Mouse (Mus musculus): ENCODE measurements at regions not wholly inside any gene's neighbourhood (a gene's known extent, or its start where the extent isn't known, plus 50 kb on each side); places are given as distances from the start of the nearest gene placed in this dataset.

DNA sequence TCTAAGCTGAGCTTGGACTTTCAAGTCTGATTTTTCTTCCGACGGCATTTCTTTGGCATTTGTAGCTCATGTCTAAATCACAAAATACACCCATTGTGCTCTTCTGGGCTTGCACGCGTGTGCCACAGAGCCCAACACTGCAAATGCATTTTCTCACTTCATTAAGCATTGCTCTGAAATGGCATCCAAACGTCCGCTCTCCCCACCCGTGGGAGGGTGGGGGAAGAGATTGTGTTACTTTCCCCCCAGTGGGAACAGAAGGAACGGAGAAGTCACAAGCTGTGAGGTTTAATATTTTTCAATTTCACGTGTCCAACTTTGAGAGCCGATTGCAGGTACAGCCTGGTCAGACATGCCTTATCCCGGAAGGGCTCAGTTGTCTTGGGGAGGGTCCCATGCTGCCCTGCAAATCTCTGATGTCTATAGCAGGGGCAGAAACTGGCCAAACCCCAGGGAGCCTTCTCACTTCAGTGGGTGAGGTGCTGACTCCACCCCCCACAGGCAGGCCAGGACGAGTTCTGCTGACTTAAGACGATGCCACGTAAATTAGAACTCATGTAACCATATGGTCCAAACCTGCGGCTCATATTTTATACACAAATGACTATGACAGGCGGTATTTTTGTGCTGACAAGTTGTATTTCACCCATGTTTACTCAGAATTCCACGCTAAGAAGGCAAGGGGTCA lies 371.5 kb upstream of the Nfe2l3 start:
- DNase-seq (ENCODE audit: low spot score) = no peak

DNA sequence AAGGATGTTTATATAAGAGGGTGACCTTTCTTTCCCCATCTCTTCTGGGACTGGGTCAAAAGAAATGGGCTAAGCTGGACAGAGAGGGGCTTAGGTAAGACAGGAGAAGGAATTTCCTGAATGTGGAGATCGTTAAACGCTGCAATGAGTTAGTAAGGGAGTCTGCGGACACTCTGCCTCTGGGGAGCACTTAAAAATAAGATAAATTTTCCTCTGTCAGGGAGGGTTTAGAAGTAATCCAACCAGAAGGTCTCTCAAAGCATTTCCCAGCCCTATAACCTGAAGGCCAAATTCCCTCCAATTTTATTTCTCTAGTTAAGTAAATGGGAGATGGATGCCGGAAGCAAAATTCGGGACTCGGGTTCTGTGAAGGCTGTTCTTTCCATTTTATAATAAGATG lies 367.3 kb upstream of the Nfe2l3 start:
- no peak for DNase-seq (ENCODE audit: low spot score)

DNA sequence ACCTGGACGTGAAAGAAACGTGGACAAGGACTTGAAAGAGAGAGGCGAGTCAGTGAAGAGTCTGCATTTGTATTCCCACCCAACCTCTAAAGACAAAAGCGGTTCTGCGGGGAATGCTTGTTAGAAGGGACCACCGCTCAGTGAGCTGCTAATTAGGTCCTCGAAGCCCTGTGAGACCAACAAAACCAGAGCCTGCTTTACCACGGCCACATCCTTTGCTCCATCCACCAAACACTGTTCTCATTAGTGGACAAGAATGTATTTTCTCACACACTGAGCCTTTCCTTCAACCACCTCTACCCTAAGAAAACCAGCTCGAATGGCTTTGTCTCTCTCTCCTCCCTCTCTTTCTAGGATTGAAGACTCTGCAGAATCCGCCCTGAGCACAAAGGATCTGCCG lies 365.1 kb upstream of the Nfe2l3 start:
- no peak for DNase-seq (ENCODE audit: low spot score)

DNA sequence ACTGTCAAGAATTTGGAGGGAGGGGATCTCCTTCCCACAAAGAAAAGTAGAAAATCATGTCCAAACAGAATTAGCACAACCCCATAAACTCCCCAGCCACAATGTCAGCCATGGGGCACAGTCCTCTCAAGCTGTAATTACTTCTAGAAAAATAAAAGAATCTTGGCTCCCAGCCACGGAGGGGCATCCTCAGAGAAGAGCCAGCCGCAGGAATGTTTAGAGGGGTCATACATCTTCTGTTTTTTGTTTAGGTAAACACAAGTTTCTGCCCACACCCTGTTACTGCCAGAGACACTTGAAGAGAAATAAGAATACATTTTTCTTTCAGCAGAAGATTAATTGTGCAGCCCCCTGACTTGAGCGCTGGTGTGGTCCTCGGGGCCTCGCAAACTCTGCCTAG lies 362.5 kb upstream of the Nfe2l3 start:
- no peak for DNase-seq (ENCODE audit: low spot score)

DNA sequence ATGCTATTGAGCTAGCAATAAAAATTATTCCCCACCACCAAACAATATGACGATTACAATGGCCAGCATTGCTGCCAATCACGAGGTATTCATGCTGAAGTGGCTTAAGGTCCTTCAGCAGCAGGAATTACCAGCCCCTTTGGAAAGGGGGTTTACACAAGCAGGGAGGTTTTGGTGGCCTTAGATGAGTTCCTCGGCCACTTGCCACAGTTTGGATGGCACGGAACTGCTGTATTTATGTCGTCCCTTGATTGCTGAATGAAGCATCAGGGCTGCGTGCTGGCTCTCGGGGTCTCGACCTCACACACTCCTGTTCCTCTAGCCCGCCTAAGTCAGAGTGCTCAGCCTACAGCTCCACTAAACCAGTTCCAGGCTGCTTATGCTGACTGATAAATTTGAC lies 361.2 kb upstream of the Nfe2l3 start:
- DNase-seq (ENCODE audit: low spot score) = no peak

DNA sequence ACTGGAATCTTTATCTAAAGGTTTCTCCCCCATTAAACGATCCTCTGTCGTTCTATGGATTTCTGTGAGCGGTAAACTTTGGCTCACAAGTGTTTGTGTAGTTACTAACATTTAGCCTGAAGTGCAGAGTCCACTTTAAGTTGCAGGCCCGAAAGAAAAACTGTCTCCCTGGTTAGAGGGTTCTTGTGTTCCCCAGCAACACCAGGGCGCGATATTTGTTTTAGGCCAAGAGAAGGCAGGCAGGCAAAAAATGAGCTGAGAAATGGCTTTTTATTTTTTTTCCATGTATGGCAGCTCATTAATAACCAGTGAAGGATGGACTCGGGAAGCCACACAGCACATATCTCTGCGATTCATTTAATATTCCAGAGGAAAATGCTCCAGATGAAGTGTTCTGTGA lies 357.4 kb upstream of the Nfe2l3 start:
- no peak for DNase-seq (ENCODE audit: low spot score)

DNA sequence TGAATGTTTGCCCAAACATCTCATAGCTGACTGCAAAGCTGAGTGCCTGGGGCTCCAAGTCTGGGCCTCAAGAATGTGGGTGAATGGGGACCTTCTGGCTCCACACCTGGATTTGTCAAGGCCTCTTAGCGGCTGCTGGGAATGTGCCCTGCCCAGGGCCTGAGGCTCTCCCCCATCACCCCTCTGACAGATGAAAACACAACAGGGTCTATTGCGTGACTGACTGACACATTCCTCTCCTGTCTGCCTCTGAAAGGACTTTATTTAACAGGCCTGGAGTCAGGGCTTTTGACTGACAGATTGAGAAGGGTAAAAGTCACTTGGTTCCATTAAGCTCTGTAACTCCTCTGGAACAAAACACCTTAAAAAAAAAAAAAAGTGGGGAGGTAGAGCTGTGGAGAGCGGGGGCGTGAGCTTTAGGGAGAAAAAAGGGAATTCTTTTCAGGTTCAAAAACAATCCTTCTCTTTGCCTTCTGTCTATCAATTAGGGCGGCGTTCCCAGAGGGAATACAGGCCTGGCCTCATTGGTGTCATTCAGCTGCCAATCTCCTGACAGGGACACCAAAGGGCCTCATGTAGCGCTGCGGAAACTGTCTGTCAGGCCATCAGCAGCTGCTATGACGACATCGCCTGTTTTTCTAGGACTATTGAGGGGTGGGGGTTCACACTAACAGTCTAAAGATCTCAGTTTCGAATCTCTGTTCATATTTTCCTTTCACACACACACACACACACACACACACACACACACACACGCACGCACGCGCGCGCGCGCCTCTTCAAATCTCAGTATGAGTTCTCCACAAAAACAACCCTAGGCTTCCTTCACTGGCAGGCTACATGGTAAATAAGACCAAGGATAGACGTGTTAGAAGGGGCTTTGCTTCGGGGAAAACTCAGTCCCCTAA lies 355.4 kb upstream of the Nfe2l3 start:
- no peak for DNase-seq (ENCODE audit: low spot score)

DNA sequence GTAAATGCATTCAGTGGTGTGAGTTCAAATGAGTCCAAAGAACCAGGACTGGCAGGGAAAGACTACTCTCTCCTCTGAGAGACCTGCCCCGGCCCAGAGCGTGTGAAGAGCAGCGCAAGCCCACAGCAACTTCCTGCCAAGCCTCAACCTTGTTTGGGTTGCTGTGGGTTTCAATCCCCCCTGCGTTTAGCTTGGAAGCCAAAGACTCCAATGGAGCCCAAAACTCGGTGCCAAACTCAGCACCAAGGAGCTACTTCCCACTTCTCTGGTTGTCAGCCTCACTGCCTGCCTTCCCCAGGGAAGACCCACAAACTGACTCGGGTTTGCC lies 354.7 kb upstream of the Nfe2l3 start:
- DNase-seq (ENCODE audit: low spot score) = no peak

DNA sequence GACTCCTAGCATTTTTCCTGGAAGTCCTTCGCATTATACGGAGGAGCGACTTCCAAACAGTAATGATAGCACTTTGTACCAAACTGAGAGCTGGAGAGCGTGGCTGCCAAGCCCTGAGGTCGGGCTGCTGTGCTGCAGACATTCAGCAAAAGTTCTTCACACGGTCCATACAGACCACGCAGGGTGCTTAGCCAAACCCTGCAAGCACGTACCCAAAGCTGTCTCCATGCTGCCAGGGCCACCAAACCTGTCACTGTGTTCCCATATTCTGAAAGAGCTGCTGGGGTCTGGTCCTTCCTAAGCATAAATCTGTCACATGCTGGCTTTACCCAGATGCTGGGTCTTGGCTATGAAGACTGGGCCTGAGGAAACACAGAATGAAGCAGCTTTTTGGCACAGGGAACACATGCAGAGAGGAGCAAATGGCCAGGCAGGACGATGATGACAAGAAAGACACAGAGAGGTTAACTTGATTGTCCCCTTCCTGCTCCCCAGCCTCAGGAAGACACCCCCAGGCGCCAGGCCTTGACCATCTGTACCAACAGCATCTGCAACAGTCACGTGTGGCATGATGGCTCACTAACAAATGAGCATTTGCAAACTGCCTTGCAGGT lies 354.0 kb upstream of the Nfe2l3 start:
- no peak for DNase-seq (ENCODE audit: low spot score)

DNA sequence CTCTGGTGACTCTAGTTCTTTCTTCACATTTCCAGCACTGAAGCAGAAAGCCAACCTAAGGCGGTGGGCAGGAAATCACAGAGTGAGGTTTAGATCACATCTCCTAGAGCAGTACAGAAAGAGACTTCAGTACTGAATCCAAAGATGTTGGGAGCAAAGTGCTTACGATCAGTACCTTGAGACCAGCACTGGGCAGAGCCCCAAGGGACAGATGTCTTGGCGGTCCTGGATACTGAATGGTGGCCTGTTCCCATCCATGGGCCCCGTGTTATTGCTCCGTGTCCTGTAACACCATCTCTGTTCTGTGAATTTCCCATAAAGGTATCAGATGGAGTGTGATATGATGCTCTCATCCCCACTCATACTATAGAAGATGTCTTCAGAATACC lies 353.5 kb upstream of the Nfe2l3 start:
- no peak for DNase-seq (ENCODE audit: low spot score)

DNA sequence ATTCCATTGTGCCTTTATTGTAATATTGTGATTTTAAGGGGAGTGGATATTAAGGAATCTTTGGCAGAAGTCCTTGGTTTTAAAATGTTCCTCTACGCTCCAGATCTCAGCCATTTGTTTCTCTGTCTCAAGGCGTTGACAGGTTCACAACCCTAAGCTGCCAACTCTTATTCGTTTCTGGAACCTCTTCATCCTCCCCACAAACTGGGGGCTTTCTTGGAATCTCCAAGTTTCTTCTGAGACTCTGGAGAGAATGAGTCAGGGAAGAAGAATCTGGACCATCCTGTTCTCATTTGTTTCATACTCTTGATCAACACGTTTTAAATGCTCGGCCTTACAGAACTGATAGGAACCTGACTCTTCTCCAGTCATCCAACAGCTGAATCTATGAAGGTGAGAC lies 351.4 kb upstream of the Nfe2l3 start:
- no peak for DNase-seq (ENCODE audit: low spot score)

DNA sequence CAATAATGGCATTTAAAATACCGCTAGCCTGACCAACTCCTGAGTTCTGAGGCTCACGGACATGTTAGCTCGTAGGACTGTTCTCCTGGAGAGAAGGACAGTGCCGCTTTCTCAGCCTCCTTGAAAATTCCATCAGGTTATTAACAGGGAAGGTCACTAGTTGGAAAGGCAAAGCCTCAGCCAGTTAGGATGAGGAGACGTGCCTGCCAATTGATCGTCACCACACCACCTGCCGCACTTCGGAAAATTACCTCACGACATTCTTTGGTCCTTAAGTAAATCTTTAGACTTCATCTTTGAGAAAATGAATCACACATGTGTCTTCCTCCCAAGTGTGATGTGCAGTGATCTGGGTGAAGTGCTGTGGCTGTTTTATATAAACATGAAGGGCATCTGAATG lies 347.8 kb upstream of the Nfe2l3 start:
- no peak for DNase-seq (ENCODE audit: low spot score)

DNA sequence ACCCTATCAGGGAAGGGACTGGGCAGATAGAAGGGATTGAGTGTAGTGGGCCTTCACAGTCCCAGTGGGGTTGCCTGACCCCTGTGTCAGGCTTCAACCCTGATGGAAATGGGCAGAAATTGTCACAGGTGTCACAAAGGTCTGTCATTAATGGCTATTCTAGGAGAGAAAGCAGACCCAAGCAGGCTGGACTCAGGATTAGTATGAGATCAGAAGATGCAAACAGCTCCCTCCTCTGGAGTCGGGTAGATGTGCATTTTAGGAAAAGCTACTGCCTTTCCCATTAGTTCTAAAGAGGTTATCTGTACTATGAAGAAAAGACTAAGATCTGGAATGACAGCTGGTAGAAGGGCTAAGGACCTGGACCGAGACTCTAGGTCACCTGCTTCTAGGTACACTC lies 346.9 kb upstream of the Nfe2l3 start:
- DNase-seq (ENCODE audit: low spot score) = no peak

DNA sequence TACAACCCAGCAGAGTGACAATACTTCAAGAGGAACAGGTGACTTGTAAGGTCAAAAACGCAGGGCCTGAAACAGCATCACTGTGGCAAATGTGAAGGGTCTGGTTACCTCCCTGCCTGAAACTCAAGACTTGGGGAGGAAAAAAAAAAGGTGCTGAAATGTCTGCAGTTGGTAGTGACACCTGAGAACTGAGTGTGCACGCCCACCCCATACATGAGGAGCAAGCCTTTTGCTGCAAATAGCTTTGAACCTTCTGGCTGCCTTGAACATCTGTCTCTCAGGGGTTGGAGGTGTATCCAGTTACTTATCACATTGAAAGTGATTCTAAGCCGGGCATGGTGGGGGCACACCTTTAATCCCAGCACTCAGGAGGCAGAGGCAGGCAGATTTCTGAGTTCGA lies 346.1 kb upstream of the Nfe2l3 start:
- no peak for DNase-seq (ENCODE audit: low spot score)

DNA sequence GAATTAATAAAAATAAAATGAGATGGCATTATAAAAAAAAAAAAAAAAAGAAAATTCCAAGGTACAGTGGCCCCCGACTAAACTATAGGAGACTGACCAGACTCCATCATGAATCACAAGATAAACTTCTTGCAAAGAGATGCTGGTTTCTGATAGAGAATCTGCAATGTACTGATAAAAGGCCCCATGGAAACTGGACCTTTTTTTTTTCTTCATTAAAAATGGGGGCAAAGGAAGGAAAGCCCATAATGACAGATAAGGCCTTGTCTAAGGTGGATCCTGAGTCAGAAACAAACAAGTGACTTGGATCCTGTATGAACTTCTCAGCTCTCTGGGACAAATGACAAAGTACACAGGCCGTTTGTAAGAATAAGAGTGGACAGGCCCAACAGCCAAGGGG lies 344.7 kb upstream of the Nfe2l3 start:
- no peak for DNase-seq (ENCODE audit: low spot score)

DNA sequence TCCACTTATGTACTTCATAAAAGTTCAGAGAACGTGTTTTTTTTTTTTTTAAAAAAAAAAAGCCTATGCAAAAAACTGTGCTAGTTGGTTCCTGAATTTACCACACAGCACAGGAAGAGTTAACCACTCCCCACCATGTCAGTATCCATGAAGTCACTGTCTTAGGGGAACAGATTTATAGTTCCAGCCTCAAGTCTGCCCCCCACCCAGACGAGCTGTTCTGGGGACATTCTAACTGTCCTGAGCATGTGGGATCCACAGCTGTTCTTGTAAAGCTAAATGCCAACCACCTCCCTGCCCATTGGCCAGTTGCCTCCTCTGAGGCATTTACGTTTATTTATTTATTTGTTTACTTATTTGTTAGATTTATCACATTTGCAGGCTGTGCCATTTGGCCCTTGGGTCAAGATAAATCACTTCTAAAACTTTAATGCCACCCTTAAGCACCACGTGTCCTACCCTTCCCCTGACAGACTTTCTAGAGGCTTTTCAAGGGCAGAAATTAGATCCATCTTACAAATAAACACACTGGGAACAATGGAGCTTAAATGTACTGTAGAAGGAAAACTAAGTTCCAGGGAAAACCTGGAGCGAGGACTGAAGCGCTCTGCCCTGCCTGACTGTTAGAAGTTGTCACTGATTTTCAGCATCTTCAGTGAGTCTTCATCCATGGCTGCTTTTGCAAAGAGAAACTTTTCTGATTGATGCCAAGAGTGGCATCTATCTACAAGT lies 343.7 kb upstream of the Nfe2l3 start:
- DNase-seq (ENCODE audit: low spot score) = no peak

DNA sequence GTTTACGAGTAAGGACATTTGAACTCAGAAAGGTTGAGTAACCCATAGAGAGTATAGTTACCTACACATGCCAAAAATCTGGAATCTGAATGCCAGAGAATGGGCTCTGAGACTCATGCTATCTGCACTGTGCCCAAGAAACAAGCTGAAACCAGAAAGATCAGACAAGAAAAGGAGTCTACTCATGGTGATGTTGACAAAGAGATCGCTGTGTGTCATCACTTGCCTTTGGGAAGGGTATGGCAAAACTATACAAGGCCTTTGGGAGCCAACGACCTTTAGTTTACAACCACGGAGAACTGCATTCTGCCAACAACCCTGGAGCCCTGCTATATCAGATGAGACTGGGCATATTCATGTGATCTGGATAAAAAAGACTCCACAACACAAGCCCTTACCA lies 339.3 kb upstream of the Nfe2l3 start:
- no peak for DNase-seq (ENCODE audit: low spot score)

DNA sequence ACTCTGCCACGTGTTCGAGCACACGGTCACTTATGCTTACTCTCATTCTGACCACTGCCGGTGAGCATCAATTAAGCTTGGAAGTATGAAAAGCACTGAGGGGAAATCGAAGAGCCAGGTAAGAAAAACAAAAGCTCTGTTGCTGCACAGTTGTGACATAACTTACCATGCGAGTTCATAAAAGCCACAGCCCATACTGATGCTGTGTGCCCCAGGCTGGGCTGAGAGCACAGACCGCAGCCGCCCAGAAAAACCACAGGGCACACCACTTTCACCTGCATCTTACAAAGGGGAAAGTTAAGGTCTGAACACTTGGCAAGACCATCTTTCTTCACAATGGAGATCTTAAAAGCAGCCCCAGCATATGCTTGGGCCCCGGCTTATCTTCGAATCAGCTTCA lies 338.2 kb upstream of the Nfe2l3 start:
- no peak for DNase-seq (ENCODE audit: low spot score)

DNA sequence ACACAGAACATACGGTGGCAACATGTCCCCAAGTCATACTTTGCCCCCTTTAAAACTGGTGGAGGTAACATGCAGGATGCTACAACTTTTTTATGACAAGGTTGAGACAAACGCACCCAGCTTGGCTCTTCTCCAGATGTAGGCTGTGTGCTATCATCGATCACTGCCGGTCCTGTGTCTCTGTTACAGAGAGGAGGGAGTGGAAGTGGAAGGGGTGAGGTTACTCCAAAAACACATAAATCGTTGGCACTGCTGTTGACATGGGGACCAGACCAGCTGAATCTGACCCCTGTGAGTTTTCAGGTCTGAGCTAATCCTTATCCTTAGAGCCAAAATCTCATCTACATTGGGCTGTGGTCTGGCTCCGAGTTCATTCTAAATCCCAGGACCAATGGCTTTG lies 335.0 kb upstream of the Nfe2l3 start:
- no peak for DNase-seq (ENCODE audit: low spot score)

DNA sequence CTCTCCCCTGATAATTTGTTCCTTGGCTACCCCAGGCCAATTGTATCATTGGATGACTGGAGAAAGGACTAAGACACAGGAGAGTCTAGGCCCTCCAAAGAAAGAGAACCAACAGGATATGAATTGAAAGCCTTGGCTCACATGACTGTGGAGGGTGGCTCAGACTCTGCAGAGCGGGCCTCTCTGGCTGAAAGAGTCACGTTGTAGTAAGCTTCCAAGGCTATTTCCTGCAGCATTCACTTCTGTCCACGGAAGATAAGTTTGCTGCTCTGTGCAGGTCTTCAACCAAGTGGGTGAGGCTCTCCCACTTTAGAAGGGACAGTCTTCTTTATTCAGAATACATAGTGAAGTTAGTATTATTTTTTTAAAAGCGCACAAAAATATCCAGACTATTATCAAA lies 332.1 kb upstream of the Nfe2l3 start:
- DNase-seq (ENCODE audit: low spot score) = no peak

DNA sequence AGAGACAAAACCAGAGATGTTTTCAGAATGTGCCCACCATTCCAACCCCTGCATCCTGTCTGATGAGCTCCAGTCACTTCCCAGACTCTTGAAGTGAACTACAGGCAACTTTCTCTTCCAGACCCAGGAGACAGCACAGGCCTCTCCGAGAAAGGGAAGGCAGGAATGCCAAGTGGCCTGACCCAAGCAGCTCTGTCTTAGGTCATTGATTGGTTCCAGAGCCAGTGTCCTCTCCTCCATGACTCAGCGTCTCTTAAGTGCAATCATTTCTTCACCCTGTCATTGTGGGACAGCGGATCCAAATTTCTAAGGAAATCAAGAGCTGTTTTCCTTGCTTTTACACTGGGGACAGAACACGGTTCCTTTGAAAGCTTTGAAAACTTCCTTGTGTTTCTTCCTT lies 329.2 kb upstream of the Nfe2l3 start:
- no peak for DNase-seq (ENCODE audit: low spot score)

DNA sequence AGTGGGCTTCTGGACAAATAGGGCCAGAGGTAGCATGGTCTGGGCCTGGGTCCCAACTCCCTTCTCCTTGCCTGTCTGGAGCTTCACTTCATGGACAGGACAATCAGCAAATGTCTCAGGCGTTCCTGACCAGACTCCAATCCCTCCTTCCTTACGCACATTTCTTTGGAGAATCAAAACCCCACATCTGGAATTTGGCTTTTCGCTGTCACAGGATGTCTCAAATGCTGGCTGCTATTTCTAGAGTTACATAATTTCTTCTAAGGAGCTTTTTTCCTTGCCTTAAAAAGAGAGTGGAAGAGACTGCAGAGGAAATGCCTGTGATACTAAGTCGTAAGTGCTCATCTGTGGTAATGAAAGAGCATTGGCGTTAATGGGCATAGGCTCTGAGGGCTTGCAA lies 328.1 kb upstream of the Nfe2l3 start:
- DNase-seq (ENCODE audit: low spot score) = no peak
